Mouse (Mus musculus): ENCODE results near the gene Vps13a.
"Not testable (repeated sequence)": the region's sequence is repeated elsewhere in the genome, so short reads cannot be mapped to it uniquely, and the experiment has no call there.

Vps13a gene

DNA sequence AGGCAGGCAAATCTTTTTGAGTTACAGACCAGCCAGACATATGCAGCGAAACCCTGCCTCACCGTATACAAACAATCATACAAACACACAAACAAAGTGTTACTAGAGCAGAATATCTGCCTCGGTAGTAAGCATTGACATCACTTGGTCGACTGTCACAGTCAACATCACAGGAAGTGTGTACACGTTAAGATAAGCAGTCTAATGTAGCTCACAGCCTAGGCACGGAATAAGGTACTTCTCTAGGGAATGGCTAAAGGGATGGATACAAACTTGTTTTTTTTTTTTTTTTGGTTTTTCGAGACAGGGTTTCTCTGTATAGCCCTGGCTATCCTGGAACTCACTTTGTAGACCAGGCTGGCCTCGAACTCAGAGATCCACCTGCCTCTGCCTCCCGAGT lies 23.3 kb downstream of the Vps13a start:
- not testable (repeated sequence) for DNase-seq (ENCODE audit: low read depth, low spot score)

- DNase-seq (ENCODE audit: low read depth, low spot score), result no peak
Observed at GRCm38 (mm10) chr19:16755854-16756253, 24.9 kb downstream of the Vps13a start.

GRCm38 (mm10) chr19:16755226-16755625 lies 25.5 kb downstream of the Vps13a start:
- DNase-seq (ENCODE audit: low read depth, low spot score), result no peak

DNA sequence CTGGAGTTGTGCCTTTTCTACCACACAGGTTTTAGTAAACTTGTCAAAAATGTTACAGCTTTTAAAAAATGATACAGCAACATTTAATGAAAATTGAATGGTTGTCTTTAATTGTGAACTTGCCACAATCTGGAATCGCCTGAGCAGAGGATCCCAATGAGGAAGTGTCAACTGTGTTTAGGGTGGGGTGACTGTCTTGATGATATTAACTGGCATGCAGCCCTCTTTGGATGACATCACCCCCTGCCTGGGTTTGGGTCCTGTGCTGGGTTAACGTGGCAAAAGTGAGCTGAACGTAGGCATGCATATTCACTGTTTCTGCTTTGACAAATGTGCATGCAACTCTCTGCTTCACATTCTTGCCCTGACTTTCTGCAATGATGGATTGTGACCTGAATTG lies 27.6 kb downstream of the Vps13a start:
- DNase-seq (ENCODE audit: low read depth, low spot score), result no peak

GRCm38 (mm10) chr19:16736854-16737253 lies 43.9 kb downstream of the Vps13a start:
- DNase-seq (ENCODE audit: low read depth, low spot score), result no peak

GRCm38 (mm10) chr19:16728729-16729128 lies 52.0 kb downstream of the Vps13a start:
- DNase-seq (ENCODE audit: low read depth, low spot score), result no peak

DNA sequence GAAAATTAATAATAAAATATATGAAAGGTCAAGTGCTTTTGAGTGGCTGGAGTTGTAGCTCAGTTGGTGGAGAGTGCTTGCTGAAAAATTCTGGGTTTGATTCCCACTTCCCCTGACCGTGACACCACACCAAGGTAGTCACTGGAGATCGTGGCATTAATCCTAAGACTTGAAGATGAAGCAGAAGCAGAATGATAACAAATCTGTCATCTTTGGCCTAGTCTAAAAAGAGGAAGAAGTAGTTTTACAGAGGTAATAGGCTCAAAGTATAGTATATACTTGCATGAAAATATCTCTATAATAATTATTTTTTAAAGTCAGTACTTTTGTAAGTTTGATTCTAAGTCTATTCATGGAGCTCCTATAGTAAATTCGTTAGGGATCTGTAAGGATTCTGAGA lies 65.5 kb downstream of the Vps13a start:
- DNase-seq (ENCODE audit: low read depth, low spot score), result no peak

DNA sequence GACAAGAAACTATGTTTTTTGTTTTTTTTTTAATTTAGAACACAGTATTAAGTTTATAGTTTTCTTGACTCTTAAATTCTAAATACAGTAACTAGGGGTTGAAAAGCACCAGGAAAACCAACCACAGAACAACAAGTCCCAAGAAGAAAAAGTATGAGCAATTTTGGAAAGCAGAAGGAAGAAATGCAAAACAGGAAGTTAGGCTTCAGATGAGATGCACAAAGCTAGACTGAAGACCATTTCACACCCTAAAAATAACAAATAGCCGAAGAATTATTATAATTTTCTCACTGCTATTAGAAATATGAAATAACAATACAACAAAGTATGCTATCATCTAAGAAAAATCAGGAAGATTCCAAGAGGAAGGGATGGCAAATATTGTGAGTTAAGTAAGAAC lies 78.9 kb downstream of the Vps13a start:
- peak; percentile 29 for DNase-seq (ENCODE audit: low read depth, low spot score)

GRCm38 (mm10) chr19:16684922-16685321 lies 95.8 kb downstream of the Vps13a start:
- no peak for DNase-seq (ENCODE audit: low read depth, low spot score)

DNA sequence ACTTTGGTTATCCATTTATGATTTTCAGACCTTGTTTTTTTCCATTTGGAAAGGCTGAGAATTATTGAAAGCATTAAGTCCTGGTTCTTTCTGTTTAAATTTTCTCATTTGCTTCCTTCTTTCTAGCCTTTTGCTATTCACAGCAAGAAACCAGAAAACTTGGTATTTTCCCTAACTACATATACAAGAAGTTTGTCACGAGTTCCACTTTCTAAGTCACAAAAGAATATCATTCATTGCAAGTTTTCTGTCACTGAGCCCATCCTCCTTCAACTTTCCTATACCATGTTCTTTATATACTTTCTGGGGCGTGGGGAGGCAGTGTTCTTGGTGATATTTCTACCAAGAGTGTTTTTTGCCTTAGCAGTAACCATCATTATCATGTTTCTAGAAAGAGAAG lies 96.5 kb downstream of the Vps13a start:
- DNase-seq (ENCODE audit: low read depth, low spot score), result no peak

DNA sequence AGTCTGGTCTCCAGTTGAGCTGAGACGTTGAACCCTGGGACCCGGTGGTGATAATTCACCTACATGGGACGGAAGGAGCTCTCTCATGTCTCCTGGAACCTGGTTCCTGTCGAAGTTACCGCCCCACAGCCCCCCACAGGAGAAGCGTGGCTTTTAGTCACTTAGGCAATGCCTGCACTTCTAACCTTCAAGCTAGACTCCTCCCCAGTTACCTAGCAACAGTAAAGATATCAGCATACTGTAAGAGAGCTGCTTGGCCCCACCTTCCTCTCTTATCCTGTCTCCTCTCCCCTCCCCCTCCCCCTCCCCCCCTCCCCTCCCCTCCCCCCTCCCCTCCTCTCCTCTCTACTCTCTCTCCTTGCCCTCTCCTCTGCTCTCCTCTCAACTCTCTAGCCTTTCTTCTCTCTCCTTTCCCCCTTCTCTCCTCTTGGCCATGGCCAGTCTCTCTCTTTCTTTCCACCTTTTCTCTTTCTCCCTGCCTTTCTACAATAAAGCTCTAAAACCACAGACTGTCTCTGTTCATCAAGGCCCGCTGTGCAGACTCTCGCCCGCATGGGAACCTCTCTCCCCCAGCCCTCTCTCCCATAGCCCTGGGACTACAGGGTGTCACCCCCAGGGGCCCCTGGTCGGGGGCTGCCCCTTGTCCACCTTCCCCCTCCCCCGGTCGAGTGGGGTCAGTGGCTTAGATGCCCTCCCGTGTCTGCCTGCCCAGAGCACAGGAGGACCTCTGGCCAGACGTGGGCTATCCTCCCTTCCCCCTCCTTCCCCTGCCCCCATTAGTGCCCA lies 154.9 kb downstream of the Vps13a start:
- DNase-seq (ENCODE audit: low read depth, low spot score), result no peak

- DNase-seq (ENCODE audit: low read depth, low spot score), result no peak
Observed at GRCm38 (mm10) chr19:16624994-16625393, 155.7 kb downstream of the Vps13a start.

GRCm38 (mm10) chr19:16623154-16623553 lies 157.6 kb downstream of the Vps13a start:
- no peak for DNase-seq (ENCODE audit: low read depth, low spot score)

DNA sequence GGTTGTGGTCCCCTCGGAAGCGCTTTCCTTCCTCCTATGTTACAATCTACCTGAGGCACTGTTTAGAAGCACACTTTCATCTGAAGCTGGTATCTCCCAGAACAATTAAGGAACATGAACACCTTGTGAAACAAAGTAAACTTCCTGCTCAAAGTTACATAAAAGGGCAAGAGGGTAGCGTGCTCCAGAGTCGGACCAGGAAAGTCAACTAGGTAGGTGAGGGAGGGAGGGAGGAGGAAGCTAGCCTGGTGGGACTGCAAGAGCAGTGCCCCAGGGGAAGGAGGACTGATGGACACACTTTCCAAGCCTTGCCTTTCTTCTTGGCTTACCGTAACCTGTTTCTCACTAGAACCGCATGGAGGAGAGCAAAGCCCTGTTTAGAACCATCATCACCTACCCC lies 173.1 kb downstream of the Vps13a start:
- no peak for DNase-seq (ENCODE audit: low read depth, low spot score)

GRCm38 (mm10) chr19:16602026-16602425 lies 178.7 kb downstream of the Vps13a start:
- no peak for DNase-seq (ENCODE audit: low read depth, low spot score)

GRCm38 (mm10) chr19:16599298-16599970 lies 181.3 kb downstream of the Vps13a start:
- peak; percentile 76 for DNase-seq (ENCODE audit: low read depth, low spot score)

GRCm38 (mm10) chr19:16598653-16599297 lies 182.0 kb downstream of the Vps13a start:
- peak; percentile 62 for DNase-seq (ENCODE audit: low read depth, low spot score)

- no peak for DNase-seq (ENCODE audit: low read depth, low spot score)
Observed at GRCm38 (mm10) chr19:16597216-16597615, 183.5 kb downstream of the Vps13a start.

GRCm38 (mm10) chr19:16593975-16594317 lies 186.8 kb downstream of the Vps13a start:
- DNase-seq (ENCODE audit: low read depth, low spot score), result no peak

GRCm38 (mm10) chr19:16593256-16593974 lies 187.3 kb downstream of the Vps13a start:
- DNase-seq (ENCODE audit: low read depth, low spot score), result no peak

- peak; percentile 59 for DNase-seq (ENCODE audit: low read depth, low spot score)
Observed at GRCm38 (mm10) chr19:16585379-16585778, 195.4 kb downstream of the Vps13a start.

GRCm38 (mm10) chr19:16584546-16584945 lies 196.2 kb downstream of the Vps13a start:
- DNase-seq (ENCODE audit: low read depth, low spot score), result no peak

All from A20 (cell line).